Mouse (Mus musculus) kidney, postnatal 25 days (tissue): ENCODE measurements at regions not wholly inside any gene's neighbourhood (a gene's known extent, or its start where the extent isn't known, plus 50 kb on each side); places are given as distances from the start of the nearest gene placed in this dataset.
A peak's percentile ranks its signal among the peaks of the same experiment; 100 is the strongest.

Experiments used
- DNase-seq, 2 experiments: peaks; one replicate each; pipeline ENCODE4 v3.0.0; 2021; ENCODE audit warnings: mixed read lengths in 2 of 2

GRCm38 (mm10) chr2:133614672-133615071, 62.7 kb downstream of the Bmp2 start:
- peak in 1 of 2 experiments; percentile 44 for DNase-seq

GRCm38 (mm10) chr2:133615299-133615698, 63.3 kb downstream of the Bmp2 start:
- no peak for DNase-seq

DNA sequence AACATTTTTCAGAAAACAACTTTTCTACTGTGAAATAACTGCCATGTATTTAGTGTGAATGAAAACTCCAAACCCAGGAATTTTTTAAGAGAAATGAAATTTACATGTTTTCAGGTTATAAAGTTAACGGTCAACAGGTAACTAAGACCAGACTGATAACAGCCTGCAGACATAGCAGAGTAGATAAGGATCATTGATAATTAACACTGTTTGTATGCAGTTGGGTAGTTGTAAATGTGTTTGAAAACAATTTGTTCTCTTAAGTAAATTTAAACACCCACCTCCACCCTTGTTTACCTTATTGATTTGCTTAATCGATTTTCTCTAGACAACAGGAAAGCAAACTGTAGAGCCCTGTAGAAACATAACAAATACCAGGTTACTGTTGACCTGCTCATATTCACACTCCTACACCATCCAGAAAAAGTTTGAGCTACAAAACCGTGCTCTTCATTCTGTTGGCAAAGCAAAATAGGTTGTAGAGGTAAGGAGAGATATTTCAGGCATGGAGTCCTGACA, 65.4 kb downstream of the Bmp2 start:
- DNase-seq: no peak

- no peak for DNase-seq
Measured at GRCm38 (mm10) chr2:133622523-133622922, 70.6 kb downstream of the Bmp2 start.

GRCm38 (mm10) chr2:133625542-133625941, 73.6 kb downstream of the Bmp2 start:
- DNase-seq: no peak

GRCm38 (mm10) chr2:133628874-133629273, 76.9 kb downstream of the Bmp2 start:
- DNase-seq: no peak

DNA sequence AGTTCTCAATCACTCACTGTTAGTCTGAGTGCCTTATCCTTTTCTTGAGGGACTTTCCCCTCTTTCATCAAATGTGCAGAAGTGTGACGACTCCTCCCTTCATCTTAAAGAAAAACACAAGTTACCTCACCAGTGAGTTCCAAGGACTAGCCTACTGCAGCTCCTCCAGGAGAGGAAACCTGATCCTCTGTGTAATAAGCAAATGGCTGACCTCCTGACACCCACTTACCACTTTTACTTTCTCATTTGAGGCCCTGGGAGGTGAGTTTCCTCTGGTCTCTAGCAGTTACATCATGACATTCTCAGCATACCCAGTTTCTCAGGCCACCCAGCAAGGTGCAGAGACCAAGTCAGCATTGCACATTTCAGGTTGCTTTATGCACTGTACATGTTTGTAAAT, 83.5 kb downstream of the Bmp2 start:
- DNase-seq: no peak

DNA sequence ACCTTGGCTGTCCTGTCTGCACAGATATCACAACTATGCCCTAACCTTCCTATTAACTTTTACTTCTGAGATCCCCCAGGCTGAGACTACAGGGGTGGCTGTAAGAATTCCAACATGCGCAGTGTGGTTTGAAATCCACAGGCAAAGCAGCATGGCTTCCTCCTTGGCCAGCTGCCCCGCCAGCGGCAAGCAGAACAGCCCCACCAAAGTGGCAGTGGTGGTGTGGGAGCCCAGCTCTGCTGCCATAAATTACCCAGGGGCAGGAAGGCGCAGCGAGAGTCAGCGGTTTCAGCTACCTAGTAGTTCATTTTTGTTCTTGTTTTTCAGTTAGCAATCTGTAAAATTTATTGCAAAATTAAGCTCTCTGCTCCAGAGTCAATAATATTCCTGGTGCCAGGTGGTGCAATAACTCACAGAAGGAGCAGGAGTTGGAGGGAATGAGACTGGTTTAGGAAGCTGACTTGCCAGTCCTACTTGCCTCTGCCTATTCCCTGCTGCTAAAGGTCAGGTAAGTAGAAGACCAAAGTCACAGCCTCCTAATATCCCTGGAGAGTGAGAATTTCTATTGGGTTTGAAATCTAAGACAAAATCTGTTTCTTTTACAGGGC, 98.0 kb downstream of the Bmp2 start:
- DNase-seq: no peak

DNA sequence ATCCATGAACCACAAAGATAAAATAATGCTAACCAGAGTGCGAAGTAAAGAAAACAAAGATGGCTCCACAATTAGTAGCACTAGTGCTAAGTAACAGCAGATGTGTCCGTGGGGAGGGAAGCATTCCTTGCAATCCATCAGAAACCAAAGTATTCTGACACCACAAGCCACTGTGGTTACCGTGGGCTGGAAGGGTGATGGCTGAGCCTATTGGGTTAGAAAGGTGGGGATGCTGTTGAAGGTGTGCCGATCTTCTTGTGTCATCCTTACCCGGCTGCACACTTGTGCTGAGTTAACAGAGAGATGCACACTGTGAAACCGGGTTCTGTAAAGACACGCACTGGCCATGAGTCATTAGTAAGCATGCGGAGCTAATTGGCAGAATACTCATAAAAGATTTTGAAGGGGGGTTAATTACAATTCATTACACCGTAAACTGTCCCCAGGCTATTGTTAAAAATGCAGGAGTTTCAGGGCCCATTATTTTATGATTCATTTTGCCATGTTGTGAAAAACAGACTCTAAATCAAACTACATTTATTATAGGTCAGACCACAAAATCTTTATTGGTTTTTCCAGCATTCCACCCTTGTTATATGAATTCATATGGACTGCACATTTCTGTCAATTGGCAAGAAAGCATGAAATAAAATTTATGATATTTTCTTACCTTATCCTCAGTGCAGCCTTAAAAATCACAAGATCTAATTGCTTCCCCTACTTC, 114.5 kb downstream of the Bmp2 start:
- DNase-seq: no peak

GRCm38 (mm10) chr2:133667055-133667395, 115.1 kb downstream of the Bmp2 start:
- DNase-seq: no peak

GRCm38 (mm10) chr2:133669821-133670220, 117.9 kb downstream of the Bmp2 start:
- no peak for DNase-seq

DNA sequence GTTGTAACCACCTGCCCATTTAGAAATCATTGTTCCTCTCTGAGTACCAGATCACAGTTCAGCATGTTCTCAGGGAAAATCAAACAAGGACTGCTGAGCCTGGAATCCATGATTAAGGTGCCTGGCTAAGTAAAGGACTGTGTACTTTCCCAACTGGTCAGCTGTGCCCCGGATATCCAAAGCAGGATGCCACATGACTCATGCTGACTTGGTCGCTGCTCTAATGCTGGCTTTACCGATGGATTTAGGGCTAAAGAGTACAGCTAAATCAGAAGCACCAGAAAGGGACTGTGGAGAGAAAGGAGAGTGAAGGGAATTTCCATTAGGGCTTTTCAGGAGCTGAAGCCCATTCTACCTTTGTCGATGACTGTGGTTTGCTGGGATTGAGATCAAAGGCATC, 119.6 kb downstream of the Bmp2 start:
- DNase-seq: no peak

DNA sequence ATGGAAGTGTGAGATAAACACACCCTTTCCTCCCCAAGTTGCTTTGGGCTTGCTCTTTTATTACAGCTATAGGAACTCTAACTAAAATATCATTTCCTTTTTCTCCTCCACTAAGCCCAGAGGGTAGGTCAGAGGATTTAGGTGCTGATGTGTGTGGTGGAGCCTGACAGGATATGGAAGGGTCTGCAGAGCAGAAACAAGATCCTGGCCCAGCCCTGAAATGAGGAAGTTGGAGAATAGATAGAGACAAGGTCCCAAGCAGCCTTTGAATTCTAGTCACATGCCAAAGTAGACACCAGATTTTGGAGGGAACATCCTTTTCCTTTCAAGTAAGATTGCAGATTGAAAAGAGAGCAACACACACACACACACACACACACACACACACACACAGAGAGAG, 132.4 kb downstream of the Bmp2 start:
- no peak for DNase-seq

DNA sequence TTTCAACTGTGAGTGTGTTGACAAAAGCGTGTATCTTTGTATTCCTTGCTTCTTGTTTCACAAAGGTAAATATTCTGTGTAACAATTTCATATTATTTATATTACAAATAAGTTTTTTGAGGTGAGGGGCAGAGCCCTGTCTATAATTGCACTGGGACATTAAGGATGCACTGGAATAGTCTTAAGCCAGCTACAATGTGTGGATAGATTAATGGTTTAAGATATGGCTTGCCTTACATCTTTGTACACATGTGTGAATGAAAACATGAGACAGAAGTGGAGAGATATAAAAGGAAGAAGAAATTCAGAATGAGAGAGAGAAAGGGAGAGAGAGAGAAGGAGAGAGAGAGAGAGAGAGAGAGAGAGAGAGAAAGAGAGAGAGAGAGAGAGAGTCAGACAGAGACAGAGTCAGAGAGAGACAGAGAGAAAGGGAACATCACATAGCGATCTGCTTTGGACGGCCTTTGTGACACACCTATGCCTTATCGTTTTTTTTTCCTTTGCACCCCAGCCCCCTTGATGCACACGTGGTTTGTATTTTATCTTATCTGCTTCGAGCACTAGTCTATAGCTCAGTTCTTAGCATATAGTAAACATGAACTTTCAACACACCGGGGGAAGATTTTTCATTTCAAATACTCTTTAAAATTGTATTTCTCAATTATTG, 136.3 kb downstream of the Bmp2 start:
- DNase-seq: no peak

- no peak for DNase-seq
Measured at GRCm38 (mm10) chr2:133688788-133689155, 136.8 kb downstream of the Bmp2 start.

GRCm38 (mm10) chr2:133708735-133709584, 157.0 kb downstream of the Bmp2 start:
- DNase-seq: no peak

DNA sequence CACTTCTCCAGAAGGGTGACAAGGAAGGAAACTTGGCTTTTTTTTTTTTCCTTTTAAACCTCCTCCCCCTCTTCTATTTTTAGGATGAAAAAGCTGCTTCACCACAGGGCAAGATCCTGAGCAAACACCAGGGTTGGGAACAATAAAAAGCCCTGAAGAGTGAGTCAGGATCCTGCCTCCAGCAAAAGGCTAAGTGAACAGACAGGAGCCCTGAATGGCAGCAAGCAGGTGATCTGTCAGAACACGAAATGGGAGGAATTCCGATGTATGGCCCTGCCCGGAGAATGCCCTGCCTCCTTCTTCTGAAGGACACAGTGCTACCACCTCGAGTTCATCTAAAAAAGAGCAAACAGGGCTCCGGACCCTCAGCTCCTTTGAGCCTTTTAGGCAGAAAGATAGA, 164.3 kb downstream of the Bmp2 start:
- DNase-seq: no peak

GRCm38 (mm10) chr2:133717076-133717475, 165.1 kb downstream of the Bmp2 start:
- DNase-seq: no peak

- DNase-seq: peak in 1 of 2 experiments; percentile 13
Measured at GRCm38 (mm10) chr2:133724310-133724709, 172.4 kb downstream of the Bmp2 start.

- DNase-seq: no peak
Measured at GRCm38 (mm10) chr2:133724757-133725156, 172.8 kb downstream of the Bmp2 start.

DNA sequence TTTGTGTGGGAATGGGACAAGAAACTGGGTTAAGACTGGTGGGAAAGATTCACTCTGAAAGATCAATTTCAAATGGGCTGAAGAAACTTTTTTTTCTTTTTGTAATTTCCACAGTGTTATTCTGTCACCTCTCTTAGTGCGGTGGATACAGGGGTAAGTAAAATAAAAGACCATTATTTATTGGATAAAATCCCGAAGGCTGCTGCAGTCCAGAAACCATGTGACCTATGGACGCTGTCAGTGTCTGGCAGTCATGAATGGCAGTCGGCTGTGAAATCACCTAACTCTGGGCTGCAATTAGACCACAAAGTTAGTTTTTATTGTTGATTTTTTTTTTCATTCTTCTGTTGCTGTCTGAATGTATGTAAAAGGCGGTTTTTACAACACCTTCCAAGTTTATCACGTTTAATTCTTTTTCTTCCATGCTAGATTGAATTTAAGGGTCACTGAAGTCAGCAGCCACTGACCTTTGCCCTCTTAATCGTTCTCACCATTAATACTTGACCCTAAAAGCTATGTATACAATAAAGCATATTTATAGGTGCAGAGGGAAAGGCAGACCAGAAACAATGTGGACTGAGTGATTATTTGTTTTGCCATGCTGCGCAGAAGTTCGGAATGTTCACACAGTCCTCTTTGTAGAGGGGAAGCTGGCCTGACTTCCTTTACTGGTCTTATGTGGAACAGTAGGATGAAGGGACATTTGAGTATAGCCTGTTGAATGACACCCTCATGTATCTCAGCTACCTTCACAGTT, 182.7 kb downstream of the Bmp2 start:
- no peak for DNase-seq

GRCm38 (mm10) chr2:133738839-133739430, 187.0 kb downstream of the Bmp2 start:
- no peak for DNase-seq
